Mouse (Mus musculus) liver, postnatal 0 days (tissue): ENCODE measurements around the gene Rps6kl1.

Source experiments
- CTCF ChIP-seq: sonication (generic); IDR thresholded peaks from 2 replicates; pipeline ENCODE4 v1.5.1; 2016; ENCODE audit warnings: antibody characterized with exemption, low read depth
- EP300 ChIP-seq: IDR thresholded peaks from 2 replicates; pipeline ENCODE4 v1.6.1; 2016; ENCODE audit warnings: antibody characterized with exemption, low read depth, mild to moderate bottlenecking

- TF ChIP-seq CTCF (no peak), EP300 (no peak)
These were observed 48.0 kb downstream of the Rps6kl1 start for GRCm38 (mm10) chr12:85103096-85103495.
